Mouse (Mus musculus): ENCODE data around the gene Mdp1. TPM values are rescaled to one million over a fixed set of nuclear protein-coding genes. Genes with fewer than 3 reads are reported as not detected.

Mdp1 gene
- total RNA-seq, 4 experiments from 2014 or later: 59.0 to 65.8 (median 62.3) TPM

DNA sequence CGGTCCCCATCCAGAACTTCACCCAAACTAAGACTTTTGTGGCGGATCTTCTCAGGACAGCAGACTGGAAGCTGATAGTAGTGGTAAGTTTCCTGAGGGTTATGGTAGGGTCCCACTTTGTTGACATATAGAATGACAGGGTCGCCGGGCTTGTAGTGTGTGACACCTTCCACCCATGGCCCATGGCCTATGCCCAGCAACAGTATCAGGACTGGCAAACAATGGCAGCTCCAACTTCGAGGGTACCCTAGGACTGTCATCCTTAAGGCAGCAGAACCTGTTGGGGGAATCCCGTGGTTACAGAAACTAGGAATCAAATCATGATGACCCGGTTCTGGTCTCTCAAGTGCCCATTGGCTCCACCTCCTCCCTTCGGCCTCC is 17.6 kb downstream of the Mdp1 start:
- no peak for DNase-seq

DNA sequence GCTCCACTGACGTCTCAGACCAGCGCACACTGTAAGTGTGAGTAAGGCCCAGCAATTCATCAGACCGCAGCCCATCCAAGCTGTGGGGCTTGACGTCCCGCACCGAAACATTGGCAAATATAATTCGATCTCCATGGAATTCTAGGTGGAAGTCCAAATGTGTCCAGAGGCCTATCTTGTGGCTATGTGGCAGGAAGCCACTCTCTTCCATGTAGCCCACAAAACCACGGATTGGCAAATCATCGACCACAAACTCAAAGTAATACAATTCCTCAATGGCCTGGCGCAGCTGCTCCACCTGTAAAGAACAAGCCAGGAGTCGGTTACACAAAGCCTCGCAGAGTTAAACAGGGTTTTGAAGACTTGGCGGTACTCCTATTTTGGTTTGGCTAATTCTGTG is 19.0 kb downstream of the Mdp1 start:
- DNase-seq: no peak

DNA sequence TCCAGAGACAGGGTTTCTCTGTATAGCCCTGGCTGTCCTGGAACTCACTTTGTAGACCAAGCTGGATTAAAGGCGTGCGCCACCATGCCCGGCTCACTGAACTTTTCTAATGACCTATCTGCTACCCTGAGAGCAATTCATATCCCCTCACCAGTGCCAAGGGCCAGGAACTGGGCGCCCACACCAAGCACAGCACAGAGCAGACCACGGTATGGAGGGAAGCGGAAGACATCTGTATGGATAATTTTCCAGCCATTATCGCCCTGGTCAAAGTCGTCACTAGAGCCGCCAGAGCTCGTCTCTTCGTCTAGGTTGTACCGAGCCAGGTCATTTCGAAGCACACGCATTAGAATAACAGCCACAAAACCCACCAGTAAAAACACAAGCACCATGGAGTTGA is 19.5 kb downstream of the Mdp1 start:
- DNase-seq: no peak

DNA sequence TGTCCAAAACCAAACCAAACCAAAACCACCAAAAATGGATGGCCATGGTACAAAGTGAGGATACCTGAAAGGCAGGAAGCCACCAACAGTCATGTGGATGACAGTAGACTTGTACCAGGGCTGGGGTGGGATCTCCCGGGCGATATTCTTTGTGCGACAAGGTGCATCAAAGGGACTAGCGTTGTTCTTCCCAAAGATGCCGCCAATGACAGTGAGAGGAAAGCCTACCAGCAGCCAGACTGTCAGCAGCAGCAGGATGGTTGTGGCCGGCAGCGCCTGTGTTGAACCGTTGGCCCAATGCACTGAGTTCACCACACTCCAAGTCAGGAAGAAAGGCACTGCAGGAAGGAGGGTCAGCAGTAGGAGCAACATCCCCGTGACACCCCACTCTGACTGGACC is 22.5 kb downstream of the Mdp1 start, which contains the start of gene Gm49378:
Gene Gm49378, minus strand, starts transcription at position 101 of the 400 bp plus-strand sequence.
- no peak for DNase-seq

DNA sequence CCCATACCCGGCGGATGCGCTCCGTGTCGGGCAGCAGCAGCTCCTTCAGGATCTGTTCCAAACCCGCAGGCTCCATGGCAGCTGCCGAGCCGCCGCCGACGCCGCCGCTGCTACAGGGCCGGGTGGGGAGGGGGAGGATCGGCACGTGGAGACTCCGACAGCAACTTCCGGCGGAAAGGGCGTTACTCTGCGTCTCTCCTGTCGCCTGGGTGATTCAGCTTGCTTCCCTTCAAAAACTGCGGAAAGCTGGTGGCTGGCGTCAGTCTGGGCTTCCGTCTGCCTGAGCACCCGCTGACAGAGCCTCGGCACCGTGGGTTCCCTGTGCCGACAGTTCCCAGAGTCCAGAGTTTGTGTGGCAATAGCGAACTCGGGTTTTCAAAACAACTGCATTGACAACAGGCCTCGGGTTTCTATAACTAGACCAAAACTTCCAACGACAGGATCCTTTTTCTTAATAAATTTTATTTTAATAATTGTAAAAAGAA is 24.7 kb downstream of the Mdp1 start, which contains the start of gene Ipo4:
Gene Ipo4, minus strand, starts transcription at position 435 of the 485 bp plus-strand sequence.
- peak; percentile 84 for DNase-seq

DNA sequence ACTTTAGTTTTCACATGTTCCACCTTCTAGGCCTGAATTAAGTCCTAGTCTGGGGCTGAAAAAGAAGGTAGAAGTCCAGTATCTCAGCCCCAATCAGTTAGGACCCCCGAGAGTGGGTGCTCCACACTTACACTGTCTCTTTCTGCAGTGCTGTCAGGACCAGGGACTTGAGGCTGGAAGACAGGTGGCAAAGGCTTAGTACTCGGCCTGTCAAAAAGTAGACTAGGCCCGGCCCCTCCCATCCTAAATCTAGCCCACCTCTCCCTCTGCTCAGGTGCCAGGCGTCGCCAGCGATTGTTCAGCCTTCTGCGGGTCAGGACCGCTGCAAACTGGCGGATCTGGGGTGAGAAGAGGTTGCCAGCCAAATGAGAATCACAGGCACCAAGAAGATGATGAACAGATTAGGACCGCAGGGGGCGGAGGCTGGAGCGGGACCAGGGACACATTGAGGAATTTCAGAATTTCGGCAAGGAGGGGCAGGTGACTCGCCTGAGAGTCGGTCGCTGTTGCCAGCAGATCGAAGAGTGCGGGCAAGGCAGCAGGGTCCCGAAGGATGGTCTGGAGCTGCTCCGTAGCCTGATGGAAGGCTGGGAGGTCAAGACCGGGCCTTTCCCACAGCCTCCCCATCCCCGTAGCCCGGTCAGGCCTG is 25.3 kb downstream of the Mdp1 start:
- no peak for DNase-seq

DNA sequence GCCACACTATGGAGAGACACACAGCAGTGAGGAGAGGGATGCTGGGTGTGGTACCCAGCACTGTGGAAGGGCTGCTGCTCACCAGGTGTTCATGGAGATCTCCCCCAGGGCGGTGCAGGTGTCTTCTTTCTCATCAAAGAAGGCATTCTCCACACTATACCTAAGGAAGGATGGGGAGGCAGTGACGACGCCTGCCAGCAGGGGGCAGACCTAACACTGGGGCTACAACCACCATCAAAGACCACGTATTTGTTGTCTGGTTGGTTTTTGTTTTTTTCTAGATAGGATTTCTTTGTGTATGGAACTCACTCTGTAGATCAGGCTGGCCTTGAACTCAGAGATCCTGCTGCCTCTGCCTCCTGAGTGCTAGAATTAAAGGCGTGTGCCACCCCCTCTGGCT is 31.0 kb downstream of the Mdp1 start:
- no peak for DNase-seq

DNA sequence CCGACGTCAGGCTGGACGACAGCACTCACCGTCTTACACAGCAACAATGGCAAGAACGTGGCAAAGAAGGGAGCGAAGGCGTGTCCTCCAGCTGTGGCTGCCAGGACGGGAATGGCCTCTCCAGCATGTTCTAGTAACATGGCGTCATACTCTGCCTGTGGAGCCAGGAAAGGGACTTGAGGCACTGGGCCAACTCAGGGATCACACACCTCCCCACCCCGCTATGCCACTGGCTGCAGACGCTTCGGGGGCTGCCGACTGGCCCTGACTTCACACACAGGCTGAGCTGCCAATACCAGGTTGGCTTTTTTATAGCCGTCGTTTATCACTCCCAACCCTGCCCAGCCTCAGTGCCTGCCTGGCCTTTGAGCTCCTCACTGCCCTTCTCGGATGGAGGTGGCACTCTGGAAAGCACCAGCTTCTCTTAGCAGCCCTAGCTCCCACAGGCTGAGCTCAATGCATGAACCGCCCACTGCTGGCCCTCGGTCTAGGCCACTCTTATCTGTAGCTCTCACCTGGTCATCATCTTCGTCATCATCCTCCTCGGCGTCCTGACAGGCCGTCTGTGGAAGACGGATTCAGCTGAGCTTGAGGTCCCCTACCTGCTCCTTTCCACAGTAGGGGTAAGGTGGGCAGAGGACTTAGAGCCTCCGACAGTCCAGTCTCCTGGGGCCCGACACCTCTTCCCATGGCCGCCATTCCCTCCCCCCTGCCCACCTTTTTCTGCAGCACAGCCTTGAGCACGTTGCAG is 32.1 kb downstream of the Mdp1 start:
- no peak for DNase-seq

DNA sequence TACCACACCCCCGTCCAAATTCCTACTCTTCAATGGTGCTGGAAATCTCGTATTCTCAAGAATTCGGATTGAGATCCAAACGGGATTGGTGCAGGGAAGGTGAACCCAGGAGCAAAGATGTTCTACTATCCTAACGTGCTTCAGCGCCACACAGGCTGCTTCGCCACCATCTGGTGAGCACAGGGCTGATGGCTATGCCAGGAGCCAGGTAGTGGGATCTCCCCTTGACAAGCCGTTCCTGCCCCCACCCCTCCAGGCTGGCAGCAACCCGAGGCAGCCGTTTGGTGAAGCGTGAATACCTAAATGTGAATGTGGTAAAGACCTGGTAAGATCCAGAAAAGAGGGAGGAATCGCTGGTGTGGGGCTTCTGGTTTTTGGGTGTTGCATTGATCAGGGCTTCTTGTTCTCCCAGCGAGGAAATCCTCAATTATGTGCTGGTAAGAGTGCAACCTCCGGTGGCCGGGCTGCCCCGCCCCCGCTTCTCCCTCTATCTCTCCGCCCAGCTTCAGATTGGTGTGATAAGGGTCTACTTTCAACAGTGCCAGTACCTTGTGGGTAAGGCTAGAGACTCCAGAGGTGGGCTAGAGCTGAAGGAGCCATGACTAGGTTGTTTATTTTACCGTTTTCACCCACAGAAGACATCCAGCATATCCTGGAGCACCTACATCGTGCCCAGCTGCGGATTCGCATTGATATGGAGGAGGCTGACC is 41.7 kb downstream of the Mdp1 start:
- DNase-seq: no peak

DNA sequence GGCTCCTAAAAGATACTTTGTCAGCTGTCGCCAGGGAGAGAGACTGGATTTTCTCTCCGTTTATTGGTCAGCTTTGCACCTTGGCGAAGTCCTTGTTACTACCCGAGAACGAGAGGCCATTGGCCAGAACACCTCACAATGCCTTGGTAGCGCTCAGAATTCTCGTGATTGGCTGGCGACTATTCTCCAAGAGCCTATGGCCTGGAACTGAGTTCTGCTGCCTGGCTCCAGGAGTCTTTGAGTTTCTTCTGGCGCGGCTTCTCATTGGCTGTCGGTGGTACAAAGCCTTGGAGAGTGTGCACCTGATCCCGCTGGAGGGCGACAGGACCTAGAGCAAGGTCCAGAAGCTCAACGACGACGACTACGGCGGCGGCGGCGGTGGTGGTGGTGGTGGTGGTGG is 42.5 kb downstream of the Mdp1 start, which contains the start of gene Rec8:
Gene Rec8, plus strand, starts transcription at position 216 of the 400 bp plus-strand sequence.
- DNase-seq: peak; percentile 47

DNA sequence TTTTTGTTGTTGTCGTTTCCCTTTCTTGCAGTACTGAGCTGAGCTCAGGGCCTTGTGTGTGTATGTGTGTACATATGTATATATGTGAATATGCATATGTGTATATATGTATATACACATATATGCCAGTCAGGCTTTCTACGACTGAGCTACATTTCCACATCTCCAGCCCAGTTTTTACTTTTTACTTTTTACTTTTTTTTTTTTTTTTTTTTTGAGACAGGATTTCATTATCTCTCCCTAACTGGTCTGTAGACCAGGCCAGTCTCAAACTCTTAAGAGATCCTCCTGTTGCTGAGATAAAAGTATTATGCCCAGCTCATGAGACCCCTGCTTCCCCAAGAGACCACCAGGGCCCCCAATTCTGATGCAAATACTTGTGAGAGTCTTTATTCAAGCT is 43.5 kb downstream of the Mdp1 start:
- DNase-seq: no peak

DNA sequence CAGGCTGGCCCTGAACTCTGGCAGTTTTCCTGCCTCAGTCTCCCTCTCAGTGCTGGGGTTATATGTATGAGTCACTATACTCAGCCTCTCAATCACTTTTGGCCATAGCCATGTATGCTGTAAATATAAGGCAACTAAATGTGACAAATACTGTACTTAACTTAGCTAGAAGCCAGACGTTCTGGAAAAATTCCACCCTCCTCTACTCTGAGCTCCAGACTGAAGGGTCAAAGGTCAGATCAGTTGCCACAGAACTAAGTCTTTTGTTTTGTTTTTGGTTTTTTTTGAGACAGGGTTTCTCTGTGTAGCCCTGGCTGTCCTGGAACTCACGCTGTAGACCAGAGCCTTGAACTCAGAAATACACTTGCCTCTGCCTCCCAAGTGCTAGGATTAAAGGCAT is 44.4 kb downstream of the Mdp1 start:
- no peak for DNase-seq

DNA sequence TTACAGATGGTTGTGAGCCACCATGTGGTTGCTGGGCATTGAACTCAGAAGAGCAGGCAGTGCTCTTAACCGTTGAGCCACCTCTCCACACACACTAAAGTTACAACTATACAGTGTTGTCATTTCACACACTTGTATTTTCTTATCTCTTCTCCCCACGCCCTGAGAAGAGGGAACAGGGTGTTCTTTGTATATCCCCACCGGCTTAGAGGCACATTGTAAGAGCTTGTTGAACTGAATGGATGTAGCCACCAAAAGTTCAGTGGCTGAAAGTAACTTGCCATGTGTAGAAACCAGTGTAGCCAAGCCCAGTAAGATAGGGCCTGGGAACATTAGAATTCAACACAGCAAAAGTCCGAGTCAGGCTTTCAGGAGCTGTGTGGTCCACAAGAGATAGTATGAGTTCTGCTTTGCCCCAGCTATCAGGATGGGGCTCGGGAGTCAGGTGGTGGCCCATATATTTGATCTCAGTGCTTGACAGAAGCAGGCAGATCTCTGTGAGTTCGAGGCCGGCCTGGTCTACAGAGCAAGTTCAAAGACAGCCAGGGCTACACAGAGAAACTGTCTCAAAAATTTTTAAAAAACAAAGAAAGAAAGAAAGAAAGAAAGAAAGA is 45.6 kb downstream of the Mdp1 start:
- no peak for DNase-seq

DNA sequence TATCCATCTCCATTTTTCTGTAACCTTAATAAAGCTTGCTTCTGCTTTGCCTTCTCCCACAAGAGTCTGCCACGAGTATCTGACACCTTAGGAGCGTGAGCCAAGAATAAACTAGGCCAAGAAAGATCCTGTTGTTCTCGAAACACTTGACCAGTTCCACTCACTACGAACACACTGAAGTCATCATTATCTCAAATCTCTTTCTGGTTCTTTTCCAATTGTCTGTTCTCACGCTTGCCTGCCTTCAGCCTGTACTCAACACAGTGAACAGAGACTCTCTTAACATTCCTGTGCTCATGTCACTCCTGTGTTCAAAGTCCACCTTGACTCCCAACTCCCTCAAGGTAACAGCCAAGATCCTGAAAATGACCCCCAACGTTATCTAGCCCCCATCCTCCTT is 47.0 kb downstream of the Mdp1 start:
- no peak for DNase-seq

DNA sequence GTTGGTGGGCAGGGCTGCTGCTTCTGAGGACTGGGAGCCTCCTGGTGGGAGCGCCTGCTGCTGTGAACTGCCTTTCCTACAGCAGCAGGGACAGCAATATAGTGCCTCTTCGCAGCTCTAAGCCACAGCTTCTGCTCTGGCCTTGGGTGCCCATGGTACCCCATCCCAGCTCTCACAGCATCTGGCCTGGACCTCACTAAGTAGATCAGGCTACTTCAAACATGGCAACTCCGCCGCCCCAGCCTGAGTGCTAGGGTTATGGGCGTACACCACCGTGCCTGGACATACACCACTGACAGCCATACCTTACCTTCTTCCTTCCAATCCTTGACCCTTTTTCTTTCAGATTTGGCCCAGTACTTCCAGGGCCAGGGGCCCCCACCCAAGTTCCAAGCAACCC is 52.0 kb downstream of the Mdp1 start:
- DNase-seq: no peak

Other genes starting within 250 kb of the Mdp1 start
- 10 to 100 TPM; 51.9 to 72.7 (median 66.9) TPM for gene Dhrs4, start 181.8 kb downstream of the Mdp1 start, total RNA-seq (2022)
- gene Carmil3, start 169.9 kb downstream of the Mdp1 start, total RNA-seq (2022): 10 to 100 TPM in 2 of 4 experiments, 1 to 10 TPM in 2; 5.7 to 14.0 (median 8.6) TPM
- under 1 TPM; 0.09 to 0.35 (median 0.27) TPM for gene Cpne6, start 150.1 kb downstream of the Mdp1 start, total RNA-seq (2022)
- gene Nrl, start 135.5 kb downstream of the Mdp1 start, total RNA-seq (2022): not detected
- gene Pck2, start 120.2 kb downstream of the Mdp1 start, total RNA-seq (2022): 10 to 100 TPM; 36.5 to 44.6 (median 40.6) TPM
- 100 to 1,000 TPM; 146 to 159 (median 158) TPM for gene Dcaf11, start 100.5 kb downstream of the Mdp1 start, total RNA-seq (2022)
- 1 to 10 TPM in 1 of 4 experiments, under 1 TPM in 2, not detected in 1; 0.70 to 1.2 (median 0.81) TPM for gene A730061H03Rik, start 100.1 kb downstream of the Mdp1 start, total RNA-seq (2022)
- gene Fitm1, start 84.9 kb downstream of the Mdp1 start, total RNA-seq (2022): under 1 TPM; 0.74 to 0.98 (median 0.85) TPM
- 100 to 1,000 TPM; 253 to 384 (median 292) TPM for gene Psme1, start 82.4 kb downstream of the Mdp1 start, total RNA-seq (2022)
- 10 to 100 TPM; 47.3 to 50.6 (median 49.7) TPM for gene Emc9, start 75.2 kb downstream of the Mdp1 start, total RNA-seq (2022)
- gene Psme2, start 69.4 kb downstream of the Mdp1 start, total RNA-seq (2022): 100 to 1,000 TPM; 325 to 423 (median 363) TPM
- gene Rnf31, start 68.8 kb downstream of the Mdp1 start, total RNA-seq (2022): 10 to 100 TPM; 33.3 to 52.1 (median 39.2) TPM
- 10 to 100 TPM; 20.2 to 28.5 (median 27.6) TPM for gene Irf9, start 56.9 kb downstream of the Mdp1 start, total RNA-seq (2022)
- gene Rec8, start 42.5 kb downstream of the Mdp1 start, total RNA-seq (2022): 10 to 100 TPM; 12.0 to 18.1 (median 13.1) TPM
- gene Ipo4, start 24.6 kb downstream of the Mdp1 start, total RNA-seq (2022): 100 to 1,000 TPM in 3 of 4 experiments, 10 to 100 TPM in 1; 93.7 to 140 (median 111) TPM
- gene Gm49378, start 22.6 kb downstream of the Mdp1 start, total RNA-seq (2022): 1 to 10 TPM in 2 of 4 experiments, not detected in 2; 1.5 to 1.9 TPM
- 100 to 1,000 TPM in 2 of 4 experiments, 10 to 100 TPM in 2; 95.2 to 101 (median 98.7) TPM for gene Tm9sf1, start 16.7 kb downstream of the Mdp1 start, total RNA-seq (2022)
- 1 to 10 TPM in 2 of 4 experiments, under 1 TPM in 2; 0.93 to 2.0 (median 1.5) TPM for gene Tssk4, start 10.3 kb downstream of the Mdp1 start, total RNA-seq (2022)
- gene Gmpr2, start 11.4 kb upstream of the Mdp1 start, total RNA-seq (2022): 10 to 100 TPM; 26.3 to 36.5 (median 32.8) TPM
- gene Nedd8, start 11.6 kb upstream of the Mdp1 start, total RNA-seq (2022): 100 to 1,000 TPM; 299 to 385 (median 359) TPM
- 10 to 100 TPM; 25.5 to 44.5 (median 34.2) TPM for gene Tinf2, start 21.3 kb upstream of the Mdp1 start, total RNA-seq (2022)
- under 1 TPM; 0.17 to 0.46 (median 0.30) TPM for gene Tgm1, start 53.4 kb upstream of the Mdp1 start, total RNA-seq (2022)
- 10 to 100 TPM; 20.2 to 31.5 (median 26.1) TPM for gene Rabggta, start 61.8 kb upstream of the Mdp1 start, total RNA-seq (2022)
- 10 to 100 TPM; 67.5 to 76.9 (median 71.0) TPM for gene Dhrs1, start 85.2 kb upstream of the Mdp1 start, total RNA-seq (2022)
- 10 to 100 TPM; 17.7 to 20.5 (median 19.1) TPM for gene Nop9, start 85.2 kb upstream of the Mdp1 start, total RNA-seq (2022)
- under 1 TPM in 2 of 4 experiments, not detected in 2; 0.31 to 0.49 TPM for gene Cideb, start 98.0 kb upstream of the Mdp1 start, total RNA-seq (2022)
- gene Ltb4r2, start 100.9 kb upstream of the Mdp1 start, total RNA-seq (2022): under 1 TPM in 1 of 4 experiments, not detected in 3; 0.17 TPM
- under 1 TPM; 0.31 to 0.75 (median 0.43) TPM for gene Ltb4r1, start 105.5 kb upstream of the Mdp1 start, total RNA-seq (2022)
- gene Adcy4, start 123.6 kb upstream of the Mdp1 start, total RNA-seq (2022): 1 to 10 TPM; 5.2 to 9.1 (median 7.8) TPM
- 1 to 10 TPM; 3.0 to 6.2 (median 5.8) TPM for gene Ripk3, start 128.4 kb upstream of the Mdp1 start, total RNA-seq (2022)
- gene Nfatc4, start 162.6 kb upstream of the Mdp1 start, total RNA-seq (2022): 10 to 100 TPM; 23.3 to 45.1 (median 31.1) TPM
- 10 to 100 TPM; 14.3 to 23.2 (median 17.2) TPM for gene Nynrin, start 193.5 kb upstream of the Mdp1 start, total RNA-seq (2022)
- under 1 TPM in 3 of 4 experiments, not detected in 1; 0.05 to 0.22 (median 0.06) TPM for gene Cbln3, start 223.9 kb upstream of the Mdp1 start, total RNA-seq (2022)
- 10 to 100 TPM; 19.1 to 27.2 (median 25.1) TPM for gene Khnyn, start 224.4 kb upstream of the Mdp1 start, total RNA-seq (2022)
- gene Sdr39u1, start 239.8 kb upstream of the Mdp1 start, total RNA-seq (2022): 10 to 100 TPM; 65.6 to 78.4 (median 73.2) TPM

Measured in adrenal gland, adult 8-10 months (tissue).